Mouse (Mus musculus): ENCODE data around the gene Sumf1. TPM values are rescaled to one million over a fixed set of nuclear protein-coding genes. Genes with fewer than 3 reads are reported as not detected.

Sumf1 gene
- polyA plus RNA-seq, 1 experiment from 2014 or later, result 12.5 TPM

DNA sequence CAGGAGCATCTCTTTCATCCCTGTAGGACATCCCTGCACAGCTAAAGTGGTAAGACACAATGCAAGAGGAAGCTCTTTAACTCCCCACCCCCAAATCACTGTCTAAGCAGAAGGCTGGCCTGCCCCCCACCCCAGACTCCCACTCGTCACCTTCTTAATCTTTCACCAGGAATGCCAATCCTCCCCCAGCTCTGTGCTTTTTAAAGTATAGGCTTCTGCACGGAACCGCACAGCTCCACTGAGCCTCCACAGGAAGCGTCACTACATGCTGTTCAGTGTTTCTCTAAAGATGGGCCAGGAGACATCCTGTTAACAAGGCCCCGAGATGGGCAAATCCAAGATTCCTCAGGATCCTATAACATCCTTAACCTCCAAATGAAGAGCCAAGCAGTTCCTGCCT lies 112.3 kb downstream of the Sumf1 start:
- Histone ChIP-seq H3K4me2 (ENCODE audit: low read length) (no peak overlapping the region), H3K27me3 (replicated peaks; ENCODE audit: control insufficient read depth, insufficient read depth, low read length) (no peaks in the 10 kb centered on the region), H3K4me1 (ENCODE audit: control insufficient read depth, insufficient read depth, low read length) (no peaks in the 10 kb centered on the region), H3K27ac (ENCODE audit: low read depth, low read length) (no peak overlapping the region), H3K36me3 (ENCODE audit: control insufficient read depth, insufficient read depth, low read length) (no peaks in the 10 kb centered on the region), H3K9me3 (replicated peaks; ENCODE audit: control insufficient read depth, low read length) (no peaks in the 10 kb centered on the region), H3K9ac (ENCODE audit: low read length) (no peak overlapping the region), H3K4me3 (ENCODE audit: low read depth, low read length) (no peak overlapping the region)
- no peak for DNase-seq (ENCODE audit: low spot score)
- 81% methylated on average over 5 of the region's 5 CpGs for WGBS
- no peak for ATAC-seq

DNA sequence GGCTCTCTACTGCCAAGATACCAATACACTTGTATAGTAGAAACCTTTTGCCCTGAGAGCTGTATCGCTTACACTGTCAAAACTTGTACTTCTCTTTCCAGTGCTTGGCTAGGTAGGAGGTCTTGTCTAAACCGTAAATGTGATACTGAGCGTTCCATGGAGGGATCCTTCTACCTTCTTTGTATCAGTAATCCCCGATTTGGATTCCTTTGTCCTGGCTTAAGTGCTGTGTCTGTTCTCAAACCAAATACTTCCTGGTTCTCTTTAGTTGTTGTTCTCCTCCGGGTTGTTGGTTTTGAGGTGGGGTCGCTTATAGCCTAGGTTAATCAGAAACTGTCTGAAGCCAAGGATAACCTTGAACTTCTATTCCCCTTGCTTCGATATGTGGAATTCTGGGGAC lies 114.4 kb downstream of the Sumf1 start:
- H3K36me3 ChIP-seq (ENCODE audit: control insufficient read depth, insufficient read depth, low read length), result no peaks in the 10 kb centered on the region

DNA sequence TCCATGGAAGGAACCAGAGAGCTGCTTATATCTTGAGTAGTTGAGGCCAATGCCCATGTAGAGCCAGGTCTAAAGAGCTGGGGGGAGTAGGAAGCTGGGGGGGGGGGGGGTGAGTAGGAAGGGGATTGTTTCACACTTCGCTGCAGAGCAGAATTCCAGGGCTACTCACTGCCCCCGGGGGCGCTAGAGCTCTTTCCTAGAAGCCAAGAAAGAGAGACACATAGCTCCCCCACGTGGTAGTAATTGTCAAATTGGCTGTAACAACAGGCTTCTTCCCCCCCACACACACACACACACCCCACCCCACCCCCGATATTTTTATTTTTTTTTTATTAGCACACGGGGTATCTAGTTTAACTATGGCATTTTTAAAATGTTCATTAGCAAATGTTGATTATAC lies 119.8 kb downstream of the Sumf1 start:
- Histone ChIP-seq H3K27me3 (replicated peaks; ENCODE audit: control insufficient read depth, insufficient read depth, low read length) (no peaks in the 10 kb centered on the region), H3K4me3 (ENCODE audit: low read depth, low read length) (peak overlapping the region; percentile 55), H3K4me1 (ENCODE audit: control insufficient read depth, insufficient read depth, low read length) (no peaks in the 10 kb centered on the region), H3K4me2 (ENCODE audit: low read length) (peak overlapping the region; percentile 55), H3K9me3 (replicated peaks; ENCODE audit: control insufficient read depth, low read length) (no peaks in the 10 kb centered on the region), H3K27ac (ENCODE audit: low read depth, low read length) (peak overlapping the region; percentile 91), H3K36me3 (ENCODE audit: control insufficient read depth, insufficient read depth, low read length) (no peaks in the 10 kb centered on the region), H3K9ac (ENCODE audit: low read length) (peak overlapping the region; percentile 51; the same call in 1 of the 2 replicates)
- DNase-seq (ENCODE audit: low spot score) (peak; percentile 92), ATAC-seq (no peak)
- WGBS, result 6% methylated on average over 6 of the region's 6 CpGs

More for the DNA sequence above, 114.4 kb downstream of the Sumf1 start:
- ATAC-seq (no peak), DNase-seq (ENCODE audit: low spot score) (no peak)
- H3K9ac ChIP-seq (ENCODE audit: low read length), result no peak overlapping the region
- 93% methylated on average over 7 of the region's 7 CpGs for WGBS
- H3K4me3 ChIP-seq (ENCODE audit: low read depth, low read length), result no peak overlapping the region
- H3K9me3 ChIP-seq (replicated peaks; ENCODE audit: control insufficient read depth, low read length), result no peaks in the 10 kb centered on the region
- H3K27me3 ChIP-seq (replicated peaks; ENCODE audit: control insufficient read depth, insufficient read depth, low read length), result no peaks in the 10 kb centered on the region
- no peak overlapping the region for H3K4me2 ChIP-seq (ENCODE audit: low read length)
- no peaks in the 10 kb centered on the region for H3K4me1 ChIP-seq (ENCODE audit: control insufficient read depth, insufficient read depth, low read length)
- H3K27ac ChIP-seq (ENCODE audit: low read depth, low read length), result no peak overlapping the region

DNA sequence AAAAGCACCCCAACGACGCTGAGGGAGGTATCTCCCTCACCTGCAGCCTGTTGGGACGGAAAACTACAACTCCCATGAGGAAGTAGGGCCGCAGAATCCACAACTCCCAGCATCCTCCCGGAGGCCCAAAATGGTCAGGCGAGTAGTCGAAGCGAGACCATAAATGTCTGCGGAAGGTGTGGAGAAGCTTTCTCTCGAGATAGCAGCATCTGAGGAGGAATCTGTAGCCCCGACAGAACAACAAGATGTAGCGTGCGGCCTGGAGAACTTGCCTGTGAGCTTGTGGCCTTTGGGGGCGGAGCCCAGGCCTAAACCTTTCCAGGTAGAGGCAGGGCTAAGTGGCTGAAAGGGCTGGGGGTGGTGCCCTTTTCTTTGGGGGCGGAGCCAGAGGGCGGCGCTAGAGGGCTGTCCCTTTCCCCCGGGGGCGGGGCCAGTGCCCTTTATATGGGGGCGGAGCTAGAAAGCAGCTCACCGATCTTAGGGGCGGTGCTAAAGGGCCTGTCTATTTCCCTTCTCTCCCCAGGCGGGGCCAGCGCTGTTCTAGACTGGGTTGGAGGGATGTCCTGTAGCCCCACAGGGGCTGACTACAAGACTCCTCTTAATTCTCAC lies 120.4 kb downstream of the Sumf1 start, which contains the start of gene Setmar:
Gene Setmar, plus strand, starts transcription at position 128 of the 609 bp plus-strand sequence.
- DNase-seq (ENCODE audit: low spot score), result peak; percentile 97
- Histone ChIP-seq H3K4me3 (ENCODE audit: low read depth, low read length) (peak within 1 kb of the TSS; percentile 55), H3K27me3 (replicated peaks; ENCODE audit: control insufficient read depth, insufficient read depth, low read length) (no peaks in the 10 kb centered on the region), H3K9ac (ENCODE audit: low read length) (peak within 1 kb of the TSS; percentile 63), H3K9me3 (replicated peaks; ENCODE audit: control insufficient read depth, low read length) (no peaks in the 10 kb centered on the region), H3K27ac (ENCODE audit: low read depth, low read length) (peak within 1 kb of the TSS; percentile 91), H3K4me1 (ENCODE audit: control insufficient read depth, insufficient read depth, low read length) (no peaks in the 10 kb centered on the region), H3K4me2 (ENCODE audit: low read length) (peak within 1 kb of the TSS; percentile 55), H3K36me3 (ENCODE audit: control insufficient read depth, insufficient read depth, low read length) (no peaks in the 10 kb centered on the region)
- ATAC-seq, result peak; percentile 96
- under 1% methylated on average over 23 of the region's 24 CpGs for WGBS

DNA sequence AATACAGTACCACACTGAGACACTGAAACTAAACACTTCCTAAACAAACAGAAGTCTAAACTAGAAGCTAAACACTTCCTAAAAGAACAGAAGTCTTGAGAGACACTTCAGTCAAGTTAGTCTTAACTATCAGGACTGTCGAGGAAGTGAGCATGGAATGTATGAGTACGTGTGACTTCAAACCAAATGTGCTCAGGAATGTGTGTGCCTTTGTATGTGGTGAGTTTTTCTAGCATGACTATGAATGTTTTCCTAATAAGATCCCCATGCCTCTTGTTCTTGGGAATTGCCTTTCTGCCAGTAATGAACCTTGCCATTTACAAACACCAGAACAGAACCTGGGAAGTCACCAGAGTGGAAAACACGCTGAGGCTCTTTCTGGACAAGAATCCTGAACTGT lies 124.3 kb downstream of the Sumf1 start:
- H3K36me3 ChIP-seq (ENCODE audit: control insufficient read depth, insufficient read depth, low read length), result no peaks in the 10 kb centered on the region
- no peaks in the 10 kb centered on the region for H3K4me1 ChIP-seq (ENCODE audit: control insufficient read depth, insufficient read depth, low read length)
- no peaks in the 10 kb centered on the region for H3K9me3 ChIP-seq (replicated peaks; ENCODE audit: control insufficient read depth, low read length)
- no peak overlapping the region for H3K4me2 ChIP-seq (ENCODE audit: low read length)
- no peaks in the 10 kb centered on the region for H3K27me3 ChIP-seq (replicated peaks; ENCODE audit: control insufficient read depth, insufficient read depth, low read length)
- H3K4me3 ChIP-seq (ENCODE audit: low read depth, low read length), result no peak overlapping the region
- ATAC-seq, result no peak
- no peak for DNase-seq (ENCODE audit: low spot score)
- no peak overlapping the region for H3K9ac ChIP-seq (ENCODE audit: low read length)
- no peak overlapping the region for H3K27ac ChIP-seq (ENCODE audit: low read depth, low read length)
- 76% methylated on average over 3 of the region's 3 CpGs for WGBS

DNA sequence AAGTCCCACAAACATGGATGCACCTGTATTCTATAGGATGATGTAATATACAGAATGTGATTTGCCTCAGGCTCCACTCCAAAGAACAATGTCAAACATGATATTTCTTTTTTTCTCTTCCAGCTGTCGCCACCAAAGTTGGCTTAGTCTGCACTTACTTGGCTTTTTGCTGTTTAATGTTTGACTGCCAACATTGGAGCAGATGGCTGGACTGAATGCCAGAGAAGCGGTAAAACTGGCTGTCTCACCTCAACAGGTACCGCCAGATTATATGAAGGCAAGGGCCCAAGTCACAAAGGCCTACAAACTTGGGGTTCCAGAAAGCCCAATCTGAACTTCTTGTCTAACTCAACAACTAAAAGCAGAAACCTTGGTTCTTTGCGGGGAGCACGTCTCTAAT lies 127.3 kb downstream of the Sumf1 start:
- no peak overlapping the region for H3K4me3 ChIP-seq (ENCODE audit: low read depth, low read length)
- no peak overlapping the region for H3K27ac ChIP-seq (ENCODE audit: low read depth, low read length)
- H3K4me2 ChIP-seq (ENCODE audit: low read length), result no peak overlapping the region
- H3K36me3 ChIP-seq (ENCODE audit: control insufficient read depth, insufficient read depth, low read length), result no peaks in the 10 kb centered on the region
- no peaks in the 10 kb centered on the region for H3K4me1 ChIP-seq (ENCODE audit: control insufficient read depth, insufficient read depth, low read length)
- no peak overlapping the region for H3K9ac ChIP-seq (ENCODE audit: low read length)
- peak; percentile 25 for DNase-seq (ENCODE audit: low spot score)
- no peaks in the 10 kb centered on the region for H3K9me3 ChIP-seq (replicated peaks; ENCODE audit: control insufficient read depth, low read length)
- WGBS, result 87% methylated on average over 5 of the region's 5 CpGs
- ATAC-seq, result no peak; the same call in 1 of the 2 replicates
- no peaks in the 10 kb centered on the region for H3K27me3 ChIP-seq (replicated peaks; ENCODE audit: control insufficient read depth, insufficient read depth, low read length)

DNA sequence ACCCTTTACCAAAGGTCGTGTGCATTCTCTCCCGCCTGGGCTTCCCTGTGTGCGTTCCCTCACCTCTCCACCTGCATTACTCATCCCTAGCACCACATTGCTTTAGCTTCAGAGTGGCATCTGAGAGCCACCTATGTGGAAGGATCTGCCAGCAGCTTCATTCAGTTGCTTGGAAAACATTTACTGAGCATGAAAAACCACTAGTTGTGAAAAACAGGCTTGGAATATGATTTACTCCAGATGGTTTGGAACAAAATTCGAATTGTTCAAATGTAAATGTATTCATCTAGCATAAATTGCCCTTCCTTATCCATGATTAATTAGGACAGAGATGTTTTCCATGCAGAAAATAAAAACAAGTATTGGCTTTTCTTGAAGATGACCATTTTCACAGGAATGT lies 128.0 kb downstream of the Sumf1 start:
- ATAC-seq, result no peak
- peak; percentile 41 for DNase-seq (ENCODE audit: low spot score)
- Histone ChIP-seq H3K27me3 (replicated peaks; ENCODE audit: control insufficient read depth, insufficient read depth, low read length) (no peaks in the 10 kb centered on the region), H3K9ac (ENCODE audit: low read length) (no peak overlapping the region), H3K4me1 (ENCODE audit: control insufficient read depth, insufficient read depth, low read length) (no peaks in the 10 kb centered on the region), H3K36me3 (ENCODE audit: control insufficient read depth, insufficient read depth, low read length) (no peaks in the 10 kb centered on the region), H3K9me3 (replicated peaks; ENCODE audit: control insufficient read depth, low read length) (no peaks in the 10 kb centered on the region), H3K27ac (ENCODE audit: low read depth, low read length) (no peak overlapping the region), H3K4me3 (ENCODE audit: low read depth, low read length) (no peak overlapping the region), H3K4me2 (ENCODE audit: low read length) (no peak overlapping the region)
- 76% methylated on average over 4 of the region's 4 CpGs for WGBS

Other genes starting within 250 kb of the Sumf1 start
- 7.7 TPM in 2 replicates for gene Setmar, start 120.5 kb downstream of the Sumf1 start, polyA plus RNA-seq (2014; fragmentation: Nextera tagmentation; extraction: Ambion mirVana)
- gene Itpr1, start 27.5 kb upstream of the Sumf1 start, polyA plus RNA-seq (2014; fragmentation: Nextera tagmentation; extraction: Ambion mirVana), result 5.2 and 8.5 TPM in 2 replicates